Mouse (Mus musculus) cortical plate, adult 2 months (tissue): ENCODE measurements around the gene Gcsam. TPM values are rescaled to one million over a fixed set of nuclear protein-coding genes. Genes with fewer than 3 reads are reported as not detected.

Experiments used
- H3K27ac ChIP-seq: fragments of 200-500 bp; 2 replicates; pipeline ENCODE4 v1.5.1; 2012; ENCODE audit warnings: low read length, control low read depth, inconsistent platforms; ENCODE audit not compliant: insufficient read depth
- H3K4me1 ChIP-seq: fragments of 200-500 bp; 2 replicates; pipeline ENCODE4 v1.6.1; 2011; ENCODE audit warnings: low read length; ENCODE audit not compliant: control insufficient read depth, insufficient read depth
- H3K4me3 ChIP-seq: fragments of 200-500 bp; 2 replicates; pipeline ENCODE4 v1.5.1; 2011; ENCODE audit warnings: mild to moderate bottlenecking, low read length, control low read depth; ENCODE audit not compliant: insufficient read depth
- CTCF ChIP-seq: fragments of 200-500 bp; IDR thresholded peaks from 2 replicates; pipeline ENCODE4 v1.5.1; 2011; ENCODE audit warnings: mild to moderate bottlenecking, control low read depth, low read length; ENCODE audit not compliant: insufficient read depth; ENCODE audit errors: extremely low read depth
- POLR2A ChIP-seq: fragments of 200-500 bp; IDR thresholded peaks from 2 replicates; pipeline ENCODE4 v1.6.1; 2011; ENCODE audit warnings: mild to moderate bottlenecking, low read length, control low read depth; ENCODE audit not compliant: insufficient read depth; ENCODE audit errors: extremely low read depth
- polyA plus RNA-seq: library from polyadenylated mRNA; depleted of rRNA; stranded (reverse); fragments of >200 nt; gene quantifications from 2 replicates; pipeline ENCODE4 v1.2.3, GENCODE M21; 2012; rRNA removed

Gene Gcsam
- polyA plus RNA-seq: not detected in 2 replicates

- Histone ChIP-seq H3K27ac (no peak within 1 kb of the TSS), H3K4me3 (no peak within 1 kb of the TSS), H3K4me1 (no peaks in the 10 kb centered on the region)
- TF ChIP-seq CTCF (no peak), POLR2A (no peak)
These were observed at the start of gene Gcsam for GRCm38 (mm10) chr16:45610267-45610666. TSS of gene Gcsam (plus strand) at chr16:45610380.

DNA sequence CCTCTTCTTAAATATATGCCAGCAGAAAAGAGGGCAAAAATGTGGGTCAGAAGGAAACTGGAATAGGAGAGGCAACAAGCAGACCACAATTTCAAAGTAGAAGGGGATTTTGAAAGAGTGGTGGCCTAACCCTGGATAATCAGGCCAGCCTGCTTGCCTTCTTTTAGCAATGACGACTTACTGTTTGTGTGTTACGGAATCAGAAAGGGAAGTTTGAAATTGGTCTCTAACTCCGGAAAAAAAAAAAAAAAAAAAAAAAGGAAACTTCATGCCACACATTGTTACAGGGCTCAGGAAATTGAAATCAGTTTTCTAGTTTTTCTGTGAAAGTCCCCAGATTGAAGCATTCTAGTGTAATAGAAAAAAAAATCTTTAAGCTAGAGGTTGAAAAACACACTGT is 48.4 kb upstream of the Gcsam start:
- Histone ChIP-seq H3K4me1 (no peaks in the 10 kb centered on the region), H3K4me3 (no peak overlapping the region), H3K27ac (no peak overlapping the region)
- TF ChIP-seq CTCF (no peak), POLR2A (no peak)

- TF ChIP-seq CTCF: no peak
- no peak for TF ChIP-seq POLR2A
- no peak overlapping the region for H3K4me3 ChIP-seq
- no peaks in the 10 kb centered on the region for H3K4me1 ChIP-seq
- H3K27ac ChIP-seq: no peak overlapping the region
These were observed 37.9 kb upstream of the Gcsam start for GRCm38 (mm10) chr16:45572307-45572706.

DNA sequence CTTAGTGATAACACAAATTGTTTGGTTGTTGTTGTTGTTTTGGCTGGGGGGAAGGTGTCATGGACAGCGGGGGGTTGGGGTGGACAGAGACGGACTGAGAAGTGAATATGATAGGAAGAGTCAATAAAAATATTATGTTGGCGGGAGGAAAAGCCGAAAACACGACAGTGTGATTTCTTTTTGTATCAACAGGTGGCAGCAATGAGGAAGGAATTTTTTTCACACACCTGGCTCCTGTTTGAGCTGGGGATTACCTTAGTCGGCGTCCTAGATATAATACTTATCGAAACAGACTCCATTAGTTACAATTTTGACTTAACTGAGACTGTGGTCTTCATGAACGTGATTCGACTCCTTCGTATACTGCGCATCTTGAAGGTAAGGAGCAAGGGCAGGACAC is 30.3 kb upstream of the Gcsam start:
- TF ChIP-seq POLR2A (no peak), CTCF (no peak)
- Histone ChIP-seq H3K4me1 (no peaks in the 10 kb centered on the region), H3K4me3 (no peak overlapping the region)

DNA sequence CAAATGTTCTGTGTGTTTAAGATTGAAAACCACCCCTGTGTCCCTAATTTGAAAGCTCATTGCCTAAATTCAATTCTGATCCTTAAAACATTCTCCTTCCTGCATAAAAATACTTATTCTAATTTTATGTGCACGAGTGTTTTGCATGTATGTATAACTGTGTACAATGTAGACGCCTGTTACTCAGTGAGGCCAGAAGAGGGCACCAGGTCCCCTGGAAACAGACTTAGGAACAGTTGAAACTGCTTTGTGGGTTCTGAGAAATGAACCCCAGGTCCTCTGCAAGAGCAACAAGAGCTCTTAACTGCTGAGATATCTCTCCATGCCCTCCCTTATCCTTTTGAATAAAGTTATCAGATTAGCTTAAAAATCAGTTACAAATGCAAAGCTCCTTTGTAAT is 27.7 kb upstream of the Gcsam start:
- H3K4me1 ChIP-seq: no peaks in the 10 kb centered on the region
- H3K27ac ChIP-seq: no peak overlapping the region
- TF ChIP-seq CTCF: peak; percentile 45; the same call in 1 of the 2 replicates
- no peak for TF ChIP-seq POLR2A
- no peak overlapping the region for H3K4me3 ChIP-seq

More for the DNA sequence above, 30.3 kb upstream of the Gcsam start:
- no peak overlapping the region for H3K27ac ChIP-seq

GRCm38 (mm10) chr16:45593656-45594055 is 16.5 kb upstream of the Gcsam start:
- Histone ChIP-seq H3K27ac (no peak overlapping the region), H3K4me1 (no peaks in the 10 kb centered on the region), H3K4me3 (no peak overlapping the region)
- TF ChIP-seq CTCF (no peak), POLR2A (no peak)

GRCm38 (mm10) chr16:45595494-45595893 is 14.7 kb upstream of the Gcsam start:
- Histone ChIP-seq H3K4me1 (no peaks in the 10 kb centered on the region; the same call in 1 of the 2 replicates), H3K27ac (no peak overlapping the region), H3K4me3 (no peak overlapping the region)
- no peak for TF ChIP-seq POLR2A
- TF ChIP-seq CTCF: no peak

- H3K4me3 ChIP-seq: no peak overlapping the region
- H3K27ac ChIP-seq: no peak overlapping the region
- no peak for TF ChIP-seq POLR2A
- TF ChIP-seq CTCF: peak; percentile 55
- no peaks in the 10 kb centered on the region for H3K4me1 ChIP-seq
These were observed 1.7 kb upstream of the Gcsam start for GRCm38 (mm10) chr16:45608481-45608954.

DNA sequence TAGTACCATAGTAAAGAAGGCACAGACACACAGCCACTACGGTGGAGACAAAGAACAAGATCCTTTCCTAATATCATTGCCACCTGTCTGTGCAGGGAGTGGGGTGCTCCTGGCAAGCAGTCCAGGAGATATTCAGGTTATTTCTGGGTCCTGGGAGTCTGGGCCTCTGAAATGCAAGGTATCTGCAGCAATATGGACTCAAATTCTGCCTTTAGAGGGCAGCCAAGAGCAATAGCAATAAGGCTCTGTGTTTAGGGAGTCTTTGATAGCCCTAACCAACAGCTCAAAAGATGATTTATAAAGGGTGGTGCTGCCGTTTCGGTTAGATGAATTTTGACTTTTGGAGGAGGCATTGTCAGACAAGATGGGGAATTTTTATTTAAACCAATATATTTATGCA is 880 bp upstream of the Gcsam start:
- no peak overlapping the region for H3K27ac ChIP-seq
- no peak overlapping the region for H3K4me3 ChIP-seq
- H3K4me1 ChIP-seq: no peaks in the 10 kb centered on the region
- TF ChIP-seq CTCF: peak; percentile 36; the same call in 1 of the 2 replicates
- TF ChIP-seq POLR2A: no peak

- H3K4me1 ChIP-seq: no peaks in the 10 kb centered on the region
- no peak overlapping the region for H3K27ac ChIP-seq
- H3K4me3 ChIP-seq: no peak overlapping the region
- TF ChIP-seq POLR2A: no peak
- no peak for TF ChIP-seq CTCF
These were observed 3.1 kb downstream of the Gcsam start for GRCm38 (mm10) chr16:45613247-45613646.
